Mouse (Mus musculus): ENCODE measurements around the gene Lipi. TPM values are rescaled to one million over a fixed set of nuclear protein-coding genes. Genes with fewer than 3 reads are reported as not detected.

Lipi gene
- total and polyA plus RNA-seq, 3 experiments: not detected

- no peak for TF ChIP-seq RAD21 (IDR thresholded peaks at IDR 0.05; ENCODE audit: low read depth, low read length)
- no peak for TF ChIP-seq GABPA (IDR thresholded peaks at IDR 0.05; ENCODE audit: insufficient replicate concordance, low read depth, low read length)
- TF ChIP-seq NRF1 (IDR thresholded peaks at IDR 0.05; ENCODE audit: low read depth, low read length): no peak
- TF ChIP-seq RCOR1 (conservative IDR thresholded peaks at IDR 0.05; ENCODE audit: low read depth, low read length): no peak
- no peak for TF ChIP-seq MAX (IDR thresholded peaks at IDR 0.05; ENCODE audit: low read length)
- TF ChIP-seq UBTF (IDR thresholded peaks at IDR 0.05; ENCODE audit: low read depth, low read length): no peak
- TF ChIP-seq ZMIZ1 (IDR thresholded peaks at IDR 0.05; ENCODE audit: low read depth, low read length): no peak
- no peak for TF ChIP-seq NELFE (IDR thresholded peaks at IDR 0.05; ENCODE audit: low read depth, low read length)
- TF ChIP-seq JUND (conservative IDR thresholded peaks at IDR 0.05; ENCODE audit: low read depth, low read length): no peak
- TF ChIP-seq USF2 (conservative IDR thresholded peaks at IDR 0.05; ENCODE audit: low read depth, low read length): no peak
- no peak for TF ChIP-seq ZC3H11A (IDR thresholded peaks at IDR 0.05; ENCODE audit: low read depth, low read length)
- TF ChIP-seq ZNF384 (IDR thresholded peaks at IDR 0.05; ENCODE audit: low read depth, low read length): no peak
- TF ChIP-seq EP300 (IDR thresholded peaks at IDR 0.05; ENCODE audit: low read length): no peak
- no peak for TF ChIP-seq POLR2AphosphoS2 (IDR thresholded peaks at IDR 0.05; ENCODE audit: low read depth, low read length)
- TF ChIP-seq E2F4 (IDR thresholded peaks at IDR 0.05; ENCODE audit: insufficient replicate concordance, low read depth, low read length): no peak
- no peak for TF ChIP-seq MAFK (IDR thresholded peaks at IDR 0.05; ENCODE audit: insufficient replicate concordance, low read length)
- no peak for TF ChIP-seq CHD1 (IDR thresholded peaks at IDR 0.05; ENCODE audit: low read depth, low read length)
- no peak for TF ChIP-seq MXI1 (IDR thresholded peaks at IDR 0.05; ENCODE audit: low read depth, low read length)
- no peak for TF ChIP-seq MYC (IDR thresholded peaks at IDR 0.05; ENCODE audit: low read depth, low read length)
- Histone ChIP-seq H3K4me1 (ENCODE audit: control insufficient read depth in 1 of 2, insufficient read depth in 2 of 2) (no peaks in the 10 kb centered on the region), H3K4me2 (ENCODE audit: insufficient read depth, low read depth, poor library complexity, severe bottlenecking) (no peak within 1 kb of the TSS), H3K9me3 (replicated peaks; ENCODE audit: low read length) (peaks cover 61% of the 10 kb centered on the region), H3K27me3 (replicated peaks) (no peaks in the 10 kb centered on the region), H3K4me3 (replicated peaks in 1 of 3; ENCODE audit: low read depth in 2 of 3, low read length in 2 of 3, poor library complexity in 1 of 3) (no peak within 1 kb of the TSS), H3K36me3 (replicated peaks in 1 of 2; ENCODE audit: control insufficient read depth in 1 of 2, insufficient read depth in 1 of 2, low read length in 1 of 2) (no peaks in the 10 kb centered on the region), H3K9ac (ENCODE audit: insufficient read depth, low read depth) (no peak within 1 kb of the TSS), H3K79me2 (replicated peaks; ENCODE audit: control insufficient read depth, extremely low read depth, insufficient read depth, poor library complexity, severe bottlenecking) (no peaks in the 10 kb centered on the region), H3K27ac (ENCODE audit: insufficient read depth, low read depth) (no peak within 1 kb of the TSS)
- no peak for DNase-seq (ENCODE audit: extremely low read depth)
- in situ Hi-C loops (cut with MboI; ENCODE audit: low pct_ligation_motif_present, low pct_unique_long_range_greater_than_20kb, low sequenced_read_pairs): no loop called here
- dilution Hi-C loops (cut with MboI; ENCODE audit: extremely low pct_ligation_motif_present, extremely low pct_unique_long_range_greater_than_20kb, low sequenced_read_pairs): no loop called here
Observed at GRCm38 (mm10) chr16:75592671-75593500, 7.0 kb upstream of the Lipi start, which contains the start of gene Rbm11. Gene Rbm11, plus strand, starts transcription at chr16:75592844.

- no peaks in the 10 kb centered on the region for H3K27me3 ChIP-seq (replicated peaks)
- H3K36me3 ChIP-seq (replicated peaks in 1 of 2; ENCODE audit: control insufficient read depth in 1 of 2, insufficient read depth in 1 of 2, low read length in 1 of 2): no peaks in the 10 kb centered on the region
- H3K4me3 ChIP-seq (replicated peaks in 1 of 3; ENCODE audit: low read depth in 2 of 3, low read length in 2 of 3, poor library complexity in 1 of 3): no peak overlapping the region
- no peaks in the 10 kb centered on the region for H3K4me1 ChIP-seq (ENCODE audit: control insufficient read depth in 1 of 2, insufficient read depth in 2 of 2)
- in situ Hi-C loops (cut with MboI; ENCODE audit: low pct_ligation_motif_present, low pct_unique_long_range_greater_than_20kb, low sequenced_read_pairs): no loop called here
- no peak overlapping the region for H3K9ac ChIP-seq (ENCODE audit: insufficient read depth, low read depth)
- TF ChIP-seq SMC3 (IDR thresholded peaks at IDR 0.05; ENCODE audit: low read depth, low read length) (no peak), HCFC1 (IDR thresholded peaks at IDR 0.05; ENCODE audit: low read depth, low read length) (no peak), TCF12 (IDR thresholded peaks at IDR 0.05; ENCODE audit: low read depth, low read length) (no peak), SIN3A (IDR thresholded peaks at IDR 0.05; ENCODE audit: low read length) (no peak), ZKSCAN1 (IDR thresholded peaks at IDR 0.05; ENCODE audit: borderline replicate concordance, low read depth, low read length) (no peak), ZMIZ1 (IDR thresholded peaks at IDR 0.05; ENCODE audit: low read depth, low read length) (no peak)
- H3K27ac ChIP-seq (ENCODE audit: insufficient read depth, low read depth): no peak overlapping the region
- no peaks in the 10 kb centered on the region for H3K79me2 ChIP-seq (replicated peaks; ENCODE audit: control insufficient read depth, extremely low read depth, insufficient read depth, poor library complexity, severe bottlenecking)
- peaks cover 40% of the 10 kb centered on the region for H3K9me3 ChIP-seq (replicated peaks; ENCODE audit: low read length)
- dilution Hi-C loops (cut with MboI; ENCODE audit: extremely low pct_ligation_motif_present, extremely low pct_unique_long_range_greater_than_20kb, low sequenced_read_pairs): no loop called here
- no peak overlapping the region for H3K4me2 ChIP-seq (ENCODE audit: insufficient read depth, low read depth, poor library complexity, severe bottlenecking)
- DNase-seq (ENCODE audit: extremely low read depth): no peak
Observed at GRCm38 (mm10) chr16:75586466-75586865, 605 bp upstream of the Lipi start.

Data from CH12.LX (cell line).